Mouse (Mus musculus): Measurements from ENCODE around the gene Gm45716. TPM values are rescaled to one million over a fixed set of nuclear protein-coding genes. Genes with fewer than 3 reads are reported as not detected.

Gene Gm45716
- polyA plus RNA-seq, 1 experiment from 2014 or later: 48.7 TPM

- no peak for ATAC-seq
- H3K4me3 ChIP-seq (ENCODE audit: low read depth, low read length): no peak overlapping the region
- TF ChIP-seq EP300 (IDR thresholded peaks at IDR 0.05; ENCODE audit: low read depth) (no peak), CTCF (IDR thresholded peaks at IDR 0.05; ENCODE audit: low read depth) (peak; percentile 65)
- H3K27me3 ChIP-seq (ENCODE audit: insufficient read depth, low read length): no peaks in the 10 kb centered on the region
- H3K9me3 ChIP-seq (ENCODE audit: low read length): no peaks in the 10 kb centered on the region
- no peak overlapping the region for H3K27ac ChIP-seq (ENCODE audit: low read depth)
- WGBS (ENCODE audit: insufficient replicate concordance): 8% methylated on average over 6 of the region's 6 CpGs
- no peak overlapping the region for H3K4me2 ChIP-seq (ENCODE audit: low read depth, low read length)
- no peak overlapping the region for H3K9ac ChIP-seq (replicated peaks)
- H3K36me3 ChIP-seq (replicated peaks; ENCODE audit: insufficient read depth, low read length): no peaks in the 10 kb centered on the region
- H3K4me1 ChIP-seq (ENCODE audit: insufficient read depth): no peaks in the 10 kb centered on the region
- DNase-seq: peak; percentile 44
These were observed 19.7 kb upstream of the Gm45716 start for GRCm38 (mm10) chr11:90167771-90168170.

GRCm38 (mm10) chr11:90168338-90169065 is 19.0 kb upstream of the Gm45716 start:
- WGBS (ENCODE audit: insufficient replicate concordance): 77% methylated on average over 10 of the region's 10 CpGs
- Histone ChIP-seq H3K4me2 (ENCODE audit: low read depth, low read length) (no peak overlapping the region), H3K4me1 (ENCODE audit: insufficient read depth) (no peaks in the 10 kb centered on the region), H3K9me3 (ENCODE audit: low read length) (no peaks in the 10 kb centered on the region), H3K27me3 (ENCODE audit: insufficient read depth, low read length) (no peaks in the 10 kb centered on the region), H3K36me3 (replicated peaks; ENCODE audit: insufficient read depth, low read length) (no peaks in the 10 kb centered on the region), H3K27ac (ENCODE audit: low read depth) (no peak overlapping the region), H3K4me3 (ENCODE audit: low read depth, low read length) (no peak overlapping the region), H3K9ac (replicated peaks) (no peak overlapping the region)
- DNase-seq: no peak
- no peak for TF ChIP-seq EP300 (IDR thresholded peaks at IDR 0.05; ENCODE audit: low read depth)
- no peak for TF ChIP-seq CTCF (IDR thresholded peaks at IDR 0.05; ENCODE audit: low read depth)
- no peak for ATAC-seq

GRCm38 (mm10) chr11:90169200-90170013 is 18.1 kb upstream of the Gm45716 start:
- ATAC-seq (no peak), DNase-seq (no peak)
- TF ChIP-seq EP300 (IDR thresholded peaks at IDR 0.05; ENCODE audit: low read depth) (no peak), CTCF (IDR thresholded peaks at IDR 0.05; ENCODE audit: low read depth) (no peak)
- Histone ChIP-seq H3K9me3 (ENCODE audit: low read length) (no peaks in the 10 kb centered on the region), H3K4me1 (ENCODE audit: insufficient read depth) (no peaks in the 10 kb centered on the region), H3K27me3 (ENCODE audit: insufficient read depth, low read length) (no peaks in the 10 kb centered on the region), H3K36me3 (replicated peaks; ENCODE audit: insufficient read depth, low read length) (no peaks in the 10 kb centered on the region), H3K9ac (replicated peaks) (no peak overlapping the region), H3K27ac (ENCODE audit: low read depth) (no peak overlapping the region), H3K4me3 (ENCODE audit: low read depth, low read length) (no peak overlapping the region), H3K4me2 (ENCODE audit: low read depth, low read length) (peak overlapping the region; percentile 22; the same call in 1 of the 2 replicates)
- 53% methylated on average over 20 of the region's 20 CpGs for WGBS (ENCODE audit: insufficient replicate concordance)

GRCm38 (mm10) chr11:90170014-90170320 is 17.5 kb upstream of the Gm45716 start:
- no peaks in the 10 kb centered on the region for H3K27me3 ChIP-seq (ENCODE audit: insufficient read depth, low read length)
- H3K4me1 ChIP-seq (ENCODE audit: insufficient read depth): no peaks in the 10 kb centered on the region
- H3K9me3 ChIP-seq (ENCODE audit: low read length): no peaks in the 10 kb centered on the region
- WGBS (ENCODE audit: insufficient replicate concordance): 3% methylated on average over 7 of the region's 7 CpGs
- DNase-seq (peak; percentile 49), ATAC-seq (peak; percentile 47; the same call in 1 of the 2 replicates)
- no peak for TF ChIP-seq EP300 (IDR thresholded peaks at IDR 0.05; ENCODE audit: low read depth)
- TF ChIP-seq CTCF (IDR thresholded peaks at IDR 0.05; ENCODE audit: low read depth): peak; percentile 95
- H3K4me3 ChIP-seq (ENCODE audit: low read depth, low read length): no peak overlapping the region
- H3K27ac ChIP-seq (ENCODE audit: low read depth): no peak overlapping the region
- no peaks in the 10 kb centered on the region for H3K36me3 ChIP-seq (replicated peaks; ENCODE audit: insufficient read depth, low read length)
- H3K4me2 ChIP-seq (ENCODE audit: low read depth, low read length): peak overlapping the region; percentile 22; the same call in 1 of the 2 replicates
- no peak overlapping the region for H3K9ac ChIP-seq (replicated peaks)

- H3K4me2 ChIP-seq (ENCODE audit: low read depth, low read length): no peak overlapping the region
- no peaks in the 10 kb centered on the region for H3K36me3 ChIP-seq (replicated peaks; ENCODE audit: insufficient read depth, low read length)
- ATAC-seq: no peak
- no peak overlapping the region for H3K27ac ChIP-seq (ENCODE audit: low read depth)
- H3K27me3 ChIP-seq (ENCODE audit: insufficient read depth, low read length): no peaks in the 10 kb centered on the region
- H3K9ac ChIP-seq (replicated peaks): no peak overlapping the region
- H3K4me1 ChIP-seq (ENCODE audit: insufficient read depth): no peaks in the 10 kb centered on the region
- no peaks in the 10 kb centered on the region for H3K9me3 ChIP-seq (ENCODE audit: low read length)
- TF ChIP-seq EP300 (IDR thresholded peaks at IDR 0.05; ENCODE audit: low read depth) (no peak), CTCF (IDR thresholded peaks at IDR 0.05; ENCODE audit: low read depth) (no peak)
- DNase-seq: no peak
- 75% methylated on average over 6 of the region's 6 CpGs for WGBS (ENCODE audit: insufficient replicate concordance)
- H3K4me3 ChIP-seq (ENCODE audit: low read depth, low read length): no peak overlapping the region
These were observed 15.2 kb upstream of the Gm45716 start for GRCm38 (mm10) chr11:90172331-90172730.

- no peak overlapping the region for H3K9ac ChIP-seq (replicated peaks)
- no peak for TF ChIP-seq EP300 (IDR thresholded peaks at IDR 0.05; ENCODE audit: low read depth)
- TF ChIP-seq CTCF (IDR thresholded peaks at IDR 0.05; ENCODE audit: low read depth): no peak
- H3K4me3 ChIP-seq (ENCODE audit: low read depth, low read length): no peak overlapping the region
- ATAC-seq (no peak), DNase-seq (no peak)
- no peaks in the 10 kb centered on the region for H3K36me3 ChIP-seq (replicated peaks; ENCODE audit: insufficient read depth, low read length)
- H3K27me3 ChIP-seq (ENCODE audit: insufficient read depth, low read length): no peaks in the 10 kb centered on the region
- no peak overlapping the region for H3K4me2 ChIP-seq (ENCODE audit: low read depth, low read length)
- H3K9me3 ChIP-seq (ENCODE audit: low read length): no peaks in the 10 kb centered on the region
- H3K27ac ChIP-seq (ENCODE audit: low read depth): no peak overlapping the region
- WGBS (ENCODE audit: insufficient replicate concordance): 81% methylated on average over 14 of the region's 14 CpGs
- no peaks in the 10 kb centered on the region for H3K4me1 ChIP-seq (ENCODE audit: insufficient read depth)
These were observed 11.7 kb upstream of the Gm45716 start for GRCm38 (mm10) chr11:90175634-90176300.
